Mouse (Mus musculus) myocyte (in vitro differentiated cells): ENCODE data around the gene Cdkl2. TPM values are rescaled to one million over a fixed set of nuclear protein-coding genes. Genes with fewer than 3 reads are reported as not detected.

Experiments used
- H3K27me3 ChIP-seq: one replicate; pipeline ENCODE4 v1.6.1; 2011; ENCODE audit not compliant: control insufficient read depth, insufficient read depth, insufficient read length
- H3K36me3 ChIP-seq: one replicate; pipeline ENCODE4 v1.6.1; 2011; ENCODE audit not compliant: control insufficient read depth, insufficient read depth
- H3K4me2 ChIP-seq: one replicate; pipeline ENCODE4 v1.6.1; 2011; ENCODE audit warnings: low read depth, control low read depth
- H3K4me3 ChIP-seq: one replicate; pipeline ENCODE4 v1.5.1; 2011; ENCODE audit warnings: mild to moderate bottlenecking, control low read depth, moderate library complexity
- H3K79me2 ChIP-seq: one replicate; pipeline ENCODE4 v1.6.1; 2011; ENCODE audit not compliant: control insufficient read depth, insufficient read depth
- H3ac ChIP-seq: one replicate; pipeline ENCODE4 v1.6.1; 2011; ENCODE audit not compliant: control insufficient read depth, insufficient read length
- CEBPB ChIP-seq: IDR thresholded peaks from 2 replicates; pipeline ENCODE4 v1.6.1; 2011; ENCODE audit warnings: mild to moderate bottlenecking, moderate library complexity; ENCODE audit not compliant: poor library complexity, insufficient read depth, severe bottlenecking
- E2F4 ChIP-seq: IDR thresholded peaks from one replicate; pipeline ENCODE4 v1.6.1; 2011; ENCODE audit warnings: mild to moderate bottlenecking, control low read depth, moderate library complexity; ENCODE audit not compliant: insufficient read depth
- MAX ChIP-seq: IDR thresholded peaks from one replicate; pipeline ENCODE4 v1.6.1; 2011; ENCODE audit warnings: low read depth, mild to moderate bottlenecking, control low read depth
- MYOD1 ChIP-seq, 3 experiments: IDR thresholded peaks; one replicate each; pipeline ENCODE4 v1.6.1; 2011; ENCODE audit warnings: control low read depth in 2 of 3, low read depth in 2 of 3, mild to moderate bottlenecking in 2 of 3, moderate library complexity in 1 of 3; ENCODE audit not compliant: insufficient read length in 2 of 3, control insufficient read depth in 1 of 3
- MYOG ChIP-seq, 3 experiments: IDR thresholded peaks; one replicate each; pipeline ENCODE4 v1.6.1; 2011; ENCODE audit warnings: control low read depth in 2 of 3, low read depth in 2 of 3, mild to moderate bottlenecking in 2 of 3; ENCODE audit not compliant: insufficient read length in 2 of 3, control insufficient read depth in 1 of 3, insufficient read depth in 1 of 3
- POLR2A ChIP-seq: IDR thresholded peaks from one replicate; pipeline ENCODE4 v1.6.1; 2011; ENCODE audit warnings: low read depth, mild to moderate bottlenecking, control low read depth, moderate library complexity; ENCODE audit not compliant: insufficient read length
- POLR2AphosphoS2 ChIP-seq: IDR thresholded peaks from one replicate; pipeline ENCODE4 v1.6.1; 2011; ENCODE audit warnings: low read depth, control low read depth; ENCODE audit not compliant: insufficient read length
- REST ChIP-seq: IDR thresholded peaks from one replicate; pipeline ENCODE4 v1.6.1; 2011; ENCODE audit warnings: mild to moderate bottlenecking, control low read depth, moderate library complexity; ENCODE audit not compliant: insufficient read depth, insufficient read length
- SRF ChIP-seq: IDR thresholded peaks from one replicate; pipeline ENCODE4 v1.6.1; 2011; ENCODE audit warnings: low read depth; ENCODE audit not compliant: control insufficient read depth, insufficient read length
- TCF12 ChIP-seq: IDR thresholded peaks from one replicate; pipeline ENCODE4 v1.6.1; 2011; ENCODE audit warnings: mild to moderate bottlenecking, control low read depth; ENCODE audit not compliant: poor library complexity, insufficient read depth, severe bottlenecking
- TCF3 ChIP-seq: IDR thresholded peaks from one replicate; pipeline ENCODE4 v1.6.1; 2011; ENCODE audit warnings: low read depth, control low read depth; ENCODE audit not compliant: insufficient read length
- USF1 ChIP-seq: IDR thresholded peaks from one replicate; pipeline ENCODE4 v1.6.1; 2011; ENCODE audit warnings: low read depth, mild to moderate bottlenecking, control low read depth, moderate library complexity
- polyA plus RNA-seq: library from polyadenylated mRNA; unstranded; fragments of >200 nt; fragmentation: generic; extraction: Trizol; gene quantifications from one replicate; pipeline ENCODE4 v1.2.1, GENCODE M21; 2012; ENCODE audit warnings: missing spikeins

Gene Cdkl2
- polyA plus RNA-seq, 1 experiment, result 0.53 TPM

DNA sequence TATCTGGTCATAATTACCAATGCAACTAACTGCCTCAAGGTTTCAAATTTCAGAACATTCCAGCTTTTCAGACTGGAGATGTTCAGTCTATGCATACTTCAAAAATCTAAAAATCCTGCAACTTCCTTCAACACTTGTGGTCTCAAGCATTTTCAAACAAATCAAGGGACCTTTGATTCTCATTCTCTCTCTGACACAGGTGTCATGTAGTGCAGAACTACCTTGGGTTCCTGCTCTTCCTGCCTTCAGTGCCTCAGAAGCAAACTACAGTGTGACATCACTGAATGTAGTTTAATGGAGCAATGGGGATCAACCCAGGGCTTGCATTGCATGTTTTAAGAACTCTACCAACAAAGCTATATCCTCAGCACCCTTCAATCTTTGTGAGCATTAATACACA lies 35.1 kb upstream of the Cdkl2 start:
- H3K4me2 ChIP-seq, result no peak overlapping the region
- no peak overlapping the region for H3K4me3 ChIP-seq
- no peaks in the 10 kb centered on the region for H3K36me3 ChIP-seq
- TF ChIP-seq MYOG (IDR thresholded peaks at IDR 0.05; ENCODE audit: control insufficient read depth in 1 of 3, insufficient read depth in 1 of 3, insufficient read length in 2 of 3, low read depth in 2 of 3) (no peak), POLR2AphosphoS2 (no peak), SRF (no peak), POLR2A (no peak), CEBPB (no peak), E2F4 (no peak), USF1 (no peak)
- H3K79me2 ChIP-seq, result peaks cover 94% of the 10 kb centered on the region
- no peaks in the 10 kb centered on the region for H3K27me3 ChIP-seq
- H3ac ChIP-seq, result no peak overlapping the region

DNA sequence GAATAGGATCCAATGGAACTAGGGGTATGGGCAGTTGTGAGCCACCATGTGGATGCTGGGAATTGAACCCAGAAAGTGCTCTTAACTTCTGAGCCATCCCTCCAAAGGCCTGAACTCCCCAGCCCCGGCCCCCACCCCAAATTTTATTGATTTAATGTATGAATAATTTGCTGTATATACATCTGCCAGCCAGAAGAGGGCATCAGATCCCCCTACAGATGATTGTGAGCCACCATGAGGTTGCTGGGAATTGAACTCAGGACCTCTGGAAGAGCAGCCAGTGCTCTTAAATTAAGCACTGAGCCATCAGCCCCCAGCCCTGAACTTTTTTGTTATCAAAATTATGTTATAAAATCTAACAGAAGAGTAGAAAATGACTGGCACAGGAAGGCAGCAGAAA lies 32.6 kb upstream of the Cdkl2 start:
- H3ac ChIP-seq, result no peak overlapping the region
- no peaks in the 10 kb centered on the region for H3K27me3 ChIP-seq
- TF ChIP-seq MYOD1 (IDR thresholded peaks at IDR 0.05; ENCODE audit: control insufficient read depth in 1 of 3, insufficient read length in 2 of 3, low read depth in 2 of 3) (no peak), TCF12 (no peak), MYOG (IDR thresholded peaks at IDR 0.05; ENCODE audit: control insufficient read depth in 1 of 3, insufficient read depth in 1 of 3, insufficient read length in 2 of 3, low read depth in 2 of 3) (no peak), SRF (no peak), POLR2A (no peak), TCF3 (no peak), USF1 (no peak), CEBPB (no peak), POLR2AphosphoS2 (no peak), REST (no peak)
- H3K4me2 ChIP-seq, result no peak overlapping the region
- no peak overlapping the region for H3K4me3 ChIP-seq
- H3K79me2 ChIP-seq, result peaks cover 95% of the 10 kb centered on the region
- H3K36me3 ChIP-seq, result no peaks in the 10 kb centered on the region

DNA sequence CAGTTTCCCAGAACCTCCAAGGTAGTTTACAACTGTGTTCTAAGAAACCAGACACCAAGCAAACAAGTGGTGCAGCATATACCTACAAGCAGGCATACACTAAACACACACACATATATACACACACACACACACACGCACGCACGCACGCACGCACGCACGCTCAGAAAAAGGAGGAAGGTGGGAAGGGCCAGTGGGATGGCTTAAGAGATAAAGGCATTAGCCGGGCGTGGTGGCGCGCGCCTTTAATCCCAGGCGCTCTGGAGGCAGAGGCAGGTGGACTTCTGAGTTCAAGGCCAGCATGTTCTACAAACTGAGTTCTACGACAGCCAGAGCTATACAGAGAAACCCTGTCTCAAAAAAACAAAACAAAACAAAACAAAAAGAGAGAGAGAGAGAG lies 30.4 kb upstream of the Cdkl2 start:
- Histone ChIP-seq H3K27me3 (no peaks in the 10 kb centered on the region), H3K79me2 (peaks cover 82% of the 10 kb centered on the region), H3K4me3 (no peak overlapping the region), H3K4me2 (no peak overlapping the region), H3ac (no peak overlapping the region), H3K36me3 (peaks cover 2% of the 10 kb centered on the region)
- TF ChIP-seq POLR2A (no peak), USF1 (no peak), TCF3 (no peak), REST (no peak), MAX (no peak), TCF12 (no peak), MYOD1 (IDR thresholded peaks at IDR 0.05; ENCODE audit: control insufficient read depth in 1 of 3, insufficient read length in 2 of 3, low read depth in 2 of 3) (no peak), CEBPB (no peak), MYOG (IDR thresholded peaks at IDR 0.05; ENCODE audit: control insufficient read depth in 1 of 3, insufficient read depth in 1 of 3, insufficient read length in 2 of 3, low read depth in 2 of 3) (no peak), SRF (no peak), POLR2AphosphoS2 (no peak), E2F4 (no peak)

DNA sequence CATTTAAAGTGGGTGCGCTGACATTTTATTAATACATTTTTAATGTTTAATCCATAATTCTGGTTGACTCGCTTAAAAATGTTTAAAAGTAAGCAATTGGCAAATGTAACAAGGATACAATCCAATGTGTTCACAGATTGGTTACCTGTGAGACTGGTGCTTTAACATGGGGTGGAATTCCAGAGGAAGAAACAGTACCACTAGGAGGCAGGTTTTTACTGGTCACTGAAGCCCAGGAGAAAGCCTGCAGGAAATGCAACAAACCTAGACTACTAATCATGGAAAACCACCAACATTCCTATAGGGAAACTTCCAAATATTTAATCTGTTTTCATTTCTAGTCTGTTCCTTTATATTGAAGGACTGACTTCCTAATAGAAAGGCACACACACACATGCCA lies 19.5 kb upstream of the Cdkl2 start:
- no peak overlapping the region for H3K4me2 ChIP-seq
- peaks cover 35% of the 10 kb centered on the region for H3K36me3 ChIP-seq
- H3ac ChIP-seq, result no peak overlapping the region
- no peaks in the 10 kb centered on the region for H3K27me3 ChIP-seq
- no peak overlapping the region for H3K4me3 ChIP-seq
- H3K79me2 ChIP-seq, result no peaks in the 10 kb centered on the region
- no peak for TF ChIP-seq REST
- TF ChIP-seq POLR2A, result no peak
- no peak for TF ChIP-seq TCF3
- no peak for TF ChIP-seq POLR2AphosphoS2
- no peak for TF ChIP-seq E2F4
- TF ChIP-seq MAX, result no peak
- no peak for TF ChIP-seq SRF
- TF ChIP-seq CEBPB, result no peak
- no peak for TF ChIP-seq MYOD1 (IDR thresholded peaks at IDR 0.05; ENCODE audit: control insufficient read depth in 1 of 3, insufficient read length in 2 of 3, low read depth in 2 of 3)
- TF ChIP-seq USF1, result no peak
- TF ChIP-seq MYOG (IDR thresholded peaks at IDR 0.05; ENCODE audit: control insufficient read depth in 1 of 3, insufficient read depth in 1 of 3, insufficient read length in 2 of 3, low read depth in 2 of 3), result no peak

DNA sequence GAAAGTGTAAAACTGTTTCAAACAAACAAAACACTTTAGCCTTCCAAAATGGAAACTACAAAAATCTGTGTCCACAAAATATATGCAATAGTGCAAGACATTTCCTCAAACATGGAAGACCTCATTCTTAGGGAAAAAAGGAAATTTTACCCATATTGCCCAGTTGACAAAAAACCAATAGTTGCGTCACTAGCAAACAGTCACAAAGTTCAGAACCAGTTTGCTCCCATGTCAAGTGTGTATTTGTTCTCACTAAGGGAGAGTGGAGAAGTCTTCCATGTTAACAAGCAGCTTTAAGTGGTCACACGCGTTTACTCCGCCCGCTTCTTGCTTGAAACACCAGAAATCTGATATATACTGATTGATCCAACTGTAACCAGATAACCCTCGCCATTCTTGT lies 9.2 kb upstream of the Cdkl2 start:
- H3K27me3 ChIP-seq, result no peaks in the 10 kb centered on the region
- H3K79me2 ChIP-seq, result no peaks in the 10 kb centered on the region
- no peak overlapping the region for H3ac ChIP-seq
- no peak overlapping the region for H3K4me2 ChIP-seq
- peaks cover 40% of the 10 kb centered on the region for H3K36me3 ChIP-seq
- no peak overlapping the region for H3K4me3 ChIP-seq
- no peak for TF ChIP-seq REST
